Mouse (Mus musculus) liver (tissue): ENCODE measurements around the gene Kcnq1.

Experiments used
- DNase-seq: peaks from one replicate; pipeline ENCODE4 v3.0.0-alpha.2; 2020; ENCODE audit warnings: mixed read lengths

Gene Kcnq1

DNA sequence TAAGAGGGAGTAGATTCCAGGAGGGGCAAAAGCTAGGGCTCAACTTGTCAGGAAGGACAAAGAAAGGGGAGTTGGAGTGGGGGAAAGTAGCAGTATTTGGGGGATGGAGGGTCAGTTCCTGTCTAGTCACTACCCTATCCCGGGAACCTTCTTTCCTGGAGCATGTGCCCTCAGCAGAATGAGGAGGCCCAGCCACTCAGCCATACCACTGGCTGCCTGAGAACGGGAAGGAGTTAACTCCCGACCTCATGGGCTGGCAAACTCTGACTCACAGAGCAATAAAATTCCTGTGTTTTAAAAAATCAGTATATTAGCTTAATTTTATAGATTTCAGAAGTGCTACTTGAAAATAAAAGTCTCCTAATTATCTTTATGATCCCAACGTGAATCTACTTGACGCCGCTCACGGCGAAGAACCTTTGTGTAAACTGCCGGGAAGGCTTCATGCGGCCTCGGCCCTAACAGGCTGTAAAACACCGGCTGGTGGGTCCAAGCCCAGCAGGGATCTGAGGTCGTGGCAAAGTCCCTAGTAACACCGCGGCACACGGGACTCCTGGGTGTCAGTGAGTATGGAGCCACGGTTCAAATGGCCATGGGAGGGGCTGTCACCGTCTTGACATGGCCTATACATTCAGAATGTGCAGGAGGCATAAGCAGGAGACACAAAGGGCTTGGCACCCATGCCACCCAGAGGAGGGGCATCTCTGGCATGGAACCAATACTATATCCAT, 222.2 kb downstream of the Kcnq1 start:
- DNase-seq = no peak

DNA sequence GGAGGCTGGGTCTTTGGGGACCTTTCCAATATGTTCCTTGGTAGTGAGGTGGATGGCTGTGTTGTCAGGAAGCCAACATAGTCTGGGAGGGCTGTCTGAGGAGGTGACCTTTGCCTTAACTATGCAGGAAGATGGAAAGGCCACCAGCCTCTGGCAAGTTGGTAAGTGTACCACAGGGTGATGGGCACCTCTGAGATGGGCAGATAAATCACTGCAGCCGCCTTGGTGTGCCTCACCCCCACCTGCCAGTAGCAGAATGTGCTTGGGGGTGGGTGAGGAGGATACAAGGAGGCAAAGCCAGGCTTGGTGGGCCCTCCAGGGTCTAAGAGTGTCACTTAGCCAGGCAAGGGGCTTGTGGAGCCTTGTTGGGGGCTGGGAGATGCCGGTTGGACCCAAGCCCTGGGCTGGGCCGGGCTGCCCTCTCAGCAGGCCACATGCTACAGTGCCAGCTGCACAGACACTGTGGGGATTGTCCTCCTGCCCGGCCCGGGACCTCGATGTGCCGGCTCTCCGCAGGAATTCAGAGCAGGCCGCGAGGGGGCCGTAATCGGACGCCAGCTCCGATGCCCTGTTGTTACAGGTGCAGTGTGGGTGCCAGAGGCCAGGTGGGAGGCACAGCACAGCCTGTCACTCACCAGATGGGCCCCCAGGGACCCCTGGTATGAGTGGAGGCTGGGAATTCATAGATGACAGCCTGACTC, 223.1 kb downstream of the Kcnq1 start:
- DNase-seq = no peak

DNA sequence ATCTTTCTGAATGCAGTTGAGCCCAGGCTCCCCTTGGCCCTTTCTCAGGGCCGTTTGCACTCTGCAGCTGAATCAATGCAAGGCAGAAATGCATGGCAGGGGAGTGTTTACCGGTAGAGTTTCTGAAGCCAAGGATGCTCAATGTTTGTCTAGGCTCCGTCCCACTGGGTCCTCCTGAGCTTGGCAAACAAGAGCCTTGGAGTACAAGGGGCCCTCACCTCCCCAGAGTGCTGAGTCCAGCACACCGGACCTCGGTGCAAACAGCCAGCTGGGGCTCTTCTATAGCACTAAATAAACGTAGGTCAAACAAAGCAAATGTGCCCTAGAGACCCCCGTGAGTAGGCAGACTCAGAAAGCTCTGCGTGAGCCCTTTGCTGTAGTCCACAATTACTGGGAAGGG, 226.9 kb downstream of the Kcnq1 start:
- no peak for DNase-seq

DNA sequence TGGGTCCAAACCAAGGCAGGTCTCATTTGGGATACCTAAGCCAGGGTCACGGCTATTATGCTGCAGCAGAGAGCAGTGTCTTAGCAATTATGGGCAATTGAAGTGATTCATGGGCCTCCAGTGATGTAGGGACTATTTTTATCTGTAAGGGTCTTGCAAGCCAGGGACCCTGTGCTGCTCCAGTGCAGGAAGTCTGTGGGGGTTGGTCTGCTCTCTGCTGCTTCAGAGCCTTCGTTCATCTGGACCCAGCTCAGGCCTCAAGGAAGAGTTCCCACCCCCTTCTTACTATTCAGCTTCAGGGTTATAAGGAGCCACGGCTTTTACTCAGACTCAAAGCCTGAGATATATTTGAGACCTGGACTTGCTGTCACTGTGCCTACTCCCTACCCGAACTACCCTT, 227.4 kb downstream of the Kcnq1 start:
- DNase-seq = no peak

DNA sequence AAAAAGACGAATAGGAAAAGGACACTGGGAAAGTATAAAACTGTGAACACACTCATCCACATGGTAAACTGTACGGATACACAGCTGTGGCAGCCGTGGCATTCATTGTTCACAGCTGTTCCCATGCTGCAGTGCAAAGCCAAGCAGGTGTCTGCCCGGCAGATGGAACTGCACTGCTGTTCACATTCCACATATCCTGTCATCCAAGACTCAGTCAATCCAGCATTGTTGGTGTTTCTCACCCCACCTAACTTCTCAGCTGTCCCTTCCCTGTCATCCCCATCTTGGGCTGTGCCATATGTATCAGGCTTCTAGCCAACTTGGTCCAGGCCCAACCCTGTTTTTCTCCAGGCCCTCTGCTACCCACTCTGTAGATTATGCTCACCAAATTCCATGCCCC, 232.5 kb downstream of the Kcnq1 start:
- no peak for DNase-seq

DNA sequence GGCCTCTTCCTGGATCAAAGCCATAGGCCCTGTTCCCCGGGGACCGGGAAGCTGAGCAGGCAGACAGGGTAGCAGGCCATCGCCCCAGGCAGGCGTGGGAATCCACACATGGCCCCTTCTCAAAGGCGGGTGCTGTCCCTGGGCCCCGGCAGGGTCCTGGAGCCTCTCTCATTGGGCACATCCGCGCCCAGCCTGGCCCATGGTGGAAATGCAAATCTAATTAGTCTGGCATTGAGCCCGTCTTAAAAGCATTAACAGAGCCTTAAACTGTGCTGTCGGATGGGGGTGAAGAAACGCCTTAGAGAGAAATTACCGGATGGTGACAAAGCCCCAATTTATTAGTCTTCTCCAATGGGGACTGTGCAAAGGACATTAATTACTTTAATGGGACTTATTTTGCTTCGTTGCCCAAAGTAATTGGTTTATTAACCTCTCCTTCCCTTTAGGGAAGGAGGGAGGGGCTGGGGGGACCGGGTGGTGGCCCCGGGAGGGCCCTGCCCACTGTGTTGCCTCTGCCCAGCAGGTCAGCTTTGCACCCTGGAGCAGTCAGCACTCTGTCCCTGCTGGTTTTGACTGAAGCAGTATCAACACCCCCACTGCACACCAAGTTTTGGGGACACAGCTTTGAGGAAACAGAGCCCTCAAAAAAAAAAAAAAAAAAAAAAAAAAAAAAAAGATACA, 234.6 kb downstream of the Kcnq1 start:
- no peak for DNase-seq

DNA sequence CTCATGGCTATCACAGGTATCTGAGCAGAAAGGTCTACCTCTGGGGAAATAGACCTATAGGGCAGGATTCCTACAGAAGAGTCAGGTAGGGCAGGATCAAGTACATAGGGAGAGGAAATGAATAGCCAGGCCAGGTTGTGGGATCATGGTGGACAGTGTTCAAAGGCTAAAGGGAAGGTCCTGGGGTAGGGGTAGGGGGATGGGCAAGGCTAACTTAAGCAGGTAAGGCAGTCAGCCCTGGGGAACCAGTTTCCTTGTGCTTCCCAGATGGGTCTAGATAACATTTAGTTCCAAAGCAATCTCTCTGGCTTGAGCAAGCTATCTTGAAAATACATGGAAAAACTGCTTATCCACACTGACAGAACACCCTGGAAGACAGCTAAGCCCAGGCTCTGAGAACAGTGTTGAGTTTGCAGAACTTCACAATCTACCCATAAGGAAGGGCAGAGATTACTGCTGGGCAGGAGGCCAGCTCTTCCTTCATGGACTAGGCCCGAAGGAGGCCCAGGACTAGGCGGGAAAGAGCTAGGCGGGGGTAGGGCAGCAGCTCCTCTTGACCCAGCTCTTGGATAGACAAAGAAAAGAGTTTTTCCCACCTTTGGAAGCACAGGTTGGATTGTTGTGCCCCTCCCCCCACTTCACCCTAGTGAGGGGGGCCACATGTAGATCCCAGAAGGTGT, 235.3 kb downstream of the Kcnq1 start:
- peak; percentile 20 for DNase-seq

DNA sequence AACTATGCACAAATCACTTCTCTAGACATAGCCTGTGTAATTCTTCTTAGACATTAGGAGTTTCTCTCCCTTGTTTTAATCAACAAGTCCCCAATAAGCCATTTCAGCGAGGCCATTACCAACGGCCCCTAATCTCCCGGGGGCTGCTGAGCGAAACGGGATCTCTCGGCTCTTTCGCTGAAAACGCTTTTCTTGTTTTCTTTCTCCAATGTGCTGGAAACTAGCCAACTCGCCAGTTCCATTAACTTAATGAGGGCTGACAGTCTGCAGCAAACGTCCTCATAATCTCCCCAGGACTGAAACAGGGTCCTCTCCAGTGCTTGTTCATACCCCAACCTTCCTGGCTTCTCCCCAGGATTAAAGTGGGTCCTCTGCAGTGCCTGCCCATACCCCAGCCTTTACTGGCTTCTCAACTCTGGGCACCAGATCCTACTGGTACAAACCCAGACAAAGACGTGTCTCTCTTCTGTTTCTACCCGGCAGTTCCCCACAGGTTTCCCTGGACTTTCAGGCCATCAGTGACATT, 237.7 kb downstream of the Kcnq1 start:
- DNase-seq = no peak

DNA sequence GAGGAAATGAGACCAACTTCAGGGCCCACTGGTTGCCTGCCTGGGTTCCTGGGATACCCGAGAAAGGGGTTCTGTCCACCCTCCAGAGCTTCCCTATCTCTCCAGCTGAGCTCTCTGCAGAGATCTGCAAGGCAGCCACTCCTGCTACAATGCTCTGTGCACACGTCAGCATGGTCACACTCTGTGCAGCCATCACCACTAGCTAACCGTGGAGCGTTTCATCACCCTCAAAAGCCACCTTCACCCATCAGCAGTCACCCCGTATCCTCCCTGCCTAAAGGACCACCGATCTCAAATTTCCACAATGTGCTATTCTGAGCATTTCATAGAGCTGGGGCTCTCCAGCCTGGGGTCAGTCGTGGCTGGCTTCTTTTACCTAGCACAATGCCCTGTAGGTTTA, 243.1 kb downstream of the Kcnq1 start:
- no peak for DNase-seq

DNA sequence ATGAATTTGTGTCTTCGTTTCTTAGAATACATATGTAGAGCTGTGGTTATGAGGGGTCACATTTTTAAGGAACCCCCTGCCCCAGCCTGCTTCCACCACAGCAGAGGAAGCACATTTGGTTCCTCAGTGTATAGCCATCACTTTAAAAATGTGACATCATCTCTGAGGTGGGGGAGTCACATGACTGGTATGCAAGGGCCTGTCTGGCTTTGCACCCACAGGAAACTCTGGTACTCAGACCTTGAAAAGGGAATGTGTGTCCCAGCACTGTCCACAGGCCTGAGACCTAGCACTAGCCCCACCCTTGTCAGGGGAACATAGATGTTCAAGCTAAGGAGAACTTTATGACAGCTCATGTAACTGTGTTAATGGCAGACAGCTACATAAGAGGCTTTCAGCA, 243.7 kb downstream of the Kcnq1 start:
- no peak for DNase-seq

DNA sequence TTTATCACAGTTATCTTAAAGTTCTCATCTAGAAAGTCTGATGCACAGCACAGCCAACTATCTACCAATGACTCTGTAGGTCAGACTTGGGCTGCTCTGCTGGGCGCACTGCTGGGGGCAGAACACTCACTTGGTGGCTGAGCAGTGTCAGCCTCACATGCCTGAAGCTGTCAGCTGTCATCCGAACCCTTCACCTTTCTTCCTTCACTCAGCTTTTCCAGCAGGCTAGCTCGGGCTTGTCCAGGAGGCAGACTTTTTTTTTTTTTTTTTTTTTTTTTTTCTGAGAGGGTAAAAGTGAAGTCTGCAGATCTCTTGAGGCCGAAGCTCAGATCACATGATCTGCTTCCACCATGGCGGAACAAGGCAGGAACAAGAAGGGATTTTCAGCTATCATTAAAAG, 249.7 kb downstream of the Kcnq1 start:
- no peak for DNase-seq

DNA sequence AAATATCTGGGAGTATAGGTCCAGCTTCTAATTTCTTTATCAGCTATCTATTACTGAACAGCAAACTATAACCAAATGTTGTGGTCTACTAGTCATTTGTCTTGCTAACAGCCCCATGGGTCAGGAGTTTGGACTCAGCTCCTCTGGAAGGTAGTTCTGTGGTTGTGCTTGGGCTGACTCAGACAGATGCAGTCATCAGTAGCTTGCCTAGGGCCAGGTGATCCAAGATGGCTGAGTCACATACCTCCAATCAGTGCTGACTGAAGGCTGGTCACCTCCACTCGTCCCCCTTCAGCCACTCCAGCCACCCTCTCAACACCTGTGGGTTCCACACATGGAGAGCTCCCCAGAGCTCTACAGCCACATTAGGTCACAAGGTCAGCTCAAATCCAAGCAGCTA, 250.9 kb downstream of the Kcnq1 start:
- DNase-seq = no peak

DNA sequence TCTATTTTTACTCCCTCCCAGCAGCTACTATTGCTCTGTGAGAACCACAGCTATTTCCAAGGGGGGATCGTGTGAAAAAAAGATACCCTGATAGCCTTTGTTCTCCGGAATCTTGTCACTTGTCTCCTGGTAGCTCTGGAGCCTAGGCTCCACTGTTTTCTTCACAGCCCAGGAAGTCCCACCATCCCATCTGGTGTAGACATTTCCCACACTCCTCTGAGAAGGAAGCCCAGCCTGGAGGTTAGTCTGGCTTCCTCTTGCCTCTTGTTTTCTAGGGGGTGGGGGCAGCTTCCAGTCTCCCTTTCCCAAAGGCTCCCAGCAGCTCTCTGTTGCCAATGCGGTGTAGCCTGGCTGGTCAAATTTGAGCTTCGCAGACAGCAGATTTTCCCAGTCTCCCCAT, 251.7 kb downstream of the Kcnq1 start:
- no peak for DNase-seq

DNA sequence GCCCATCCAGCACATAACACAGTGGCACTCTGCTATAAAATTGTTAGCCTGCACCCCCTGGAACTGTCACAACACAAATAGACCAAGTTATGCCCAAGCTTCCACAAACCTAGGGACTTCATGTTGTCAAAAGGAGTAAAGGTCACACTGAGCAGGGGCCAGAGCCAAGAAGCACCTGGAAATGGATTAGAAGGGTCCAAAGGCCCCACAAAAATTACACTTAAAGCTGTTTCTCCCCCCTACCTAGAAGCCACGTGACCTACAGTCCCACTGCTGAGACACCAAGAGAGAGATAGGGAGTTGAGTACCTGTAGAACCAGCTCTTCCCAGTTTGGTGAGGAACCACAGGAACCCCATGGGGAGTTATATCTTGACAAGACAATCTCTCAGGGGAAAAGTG, 253.6 kb downstream of the Kcnq1 start:
- DNase-seq = no peak

DNA sequence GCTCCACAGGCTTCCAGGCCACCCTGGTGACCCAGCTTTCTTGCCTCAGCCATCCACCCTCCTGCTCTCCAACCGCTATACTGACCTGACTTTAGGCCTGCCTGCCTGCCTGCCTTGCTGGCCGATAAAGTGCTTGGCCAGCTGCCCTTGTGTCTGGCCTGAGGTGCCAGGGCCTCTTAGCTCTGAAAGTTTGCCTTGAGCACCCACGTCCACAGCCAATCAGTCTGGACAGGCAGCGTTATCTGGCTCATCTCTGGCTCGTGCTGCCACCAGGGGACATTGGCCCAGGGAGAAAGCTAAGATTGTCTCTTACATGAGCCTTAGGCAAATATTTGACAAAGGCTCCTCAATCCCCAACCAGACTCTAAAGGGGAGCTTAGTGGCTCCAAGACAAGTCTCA, 254.6 kb downstream of the Kcnq1 start:
- no peak for DNase-seq

DNA sequence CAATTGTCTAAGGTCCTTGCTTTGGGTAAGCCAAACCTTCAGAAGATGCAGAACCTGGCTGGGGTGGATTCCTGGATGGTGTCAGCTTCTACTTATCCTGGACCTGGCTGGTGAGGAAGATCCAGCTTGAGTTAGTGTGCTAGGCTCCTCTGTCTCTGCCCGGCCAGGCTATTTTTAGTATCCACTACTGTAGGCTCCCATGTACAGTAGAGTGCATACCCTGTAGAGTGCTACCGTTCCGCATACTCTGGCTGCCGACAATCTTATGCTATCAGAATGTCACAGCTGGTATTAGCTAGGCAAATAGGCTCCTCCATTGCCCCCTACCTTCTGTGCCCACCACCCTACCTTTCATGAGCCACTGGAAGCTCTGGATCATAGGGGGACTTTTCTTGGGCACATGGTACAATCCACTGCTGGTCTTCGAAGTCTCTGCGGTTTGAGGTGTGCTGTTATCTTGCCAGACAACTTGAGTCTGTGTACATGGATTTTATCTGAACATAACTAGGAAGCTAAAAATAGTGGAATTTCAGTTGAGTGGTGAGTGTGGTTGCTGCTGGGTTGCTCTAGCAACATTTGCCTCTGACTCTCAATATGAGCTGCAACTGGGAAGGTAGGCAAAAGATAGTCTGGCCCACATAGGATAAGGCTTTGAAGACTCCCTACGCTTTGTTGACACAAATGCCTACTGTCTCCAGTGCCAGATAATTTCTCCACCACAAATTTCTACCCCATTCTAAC, 258.1 kb downstream of the Kcnq1 start:
- DNase-seq = no peak

DNA sequence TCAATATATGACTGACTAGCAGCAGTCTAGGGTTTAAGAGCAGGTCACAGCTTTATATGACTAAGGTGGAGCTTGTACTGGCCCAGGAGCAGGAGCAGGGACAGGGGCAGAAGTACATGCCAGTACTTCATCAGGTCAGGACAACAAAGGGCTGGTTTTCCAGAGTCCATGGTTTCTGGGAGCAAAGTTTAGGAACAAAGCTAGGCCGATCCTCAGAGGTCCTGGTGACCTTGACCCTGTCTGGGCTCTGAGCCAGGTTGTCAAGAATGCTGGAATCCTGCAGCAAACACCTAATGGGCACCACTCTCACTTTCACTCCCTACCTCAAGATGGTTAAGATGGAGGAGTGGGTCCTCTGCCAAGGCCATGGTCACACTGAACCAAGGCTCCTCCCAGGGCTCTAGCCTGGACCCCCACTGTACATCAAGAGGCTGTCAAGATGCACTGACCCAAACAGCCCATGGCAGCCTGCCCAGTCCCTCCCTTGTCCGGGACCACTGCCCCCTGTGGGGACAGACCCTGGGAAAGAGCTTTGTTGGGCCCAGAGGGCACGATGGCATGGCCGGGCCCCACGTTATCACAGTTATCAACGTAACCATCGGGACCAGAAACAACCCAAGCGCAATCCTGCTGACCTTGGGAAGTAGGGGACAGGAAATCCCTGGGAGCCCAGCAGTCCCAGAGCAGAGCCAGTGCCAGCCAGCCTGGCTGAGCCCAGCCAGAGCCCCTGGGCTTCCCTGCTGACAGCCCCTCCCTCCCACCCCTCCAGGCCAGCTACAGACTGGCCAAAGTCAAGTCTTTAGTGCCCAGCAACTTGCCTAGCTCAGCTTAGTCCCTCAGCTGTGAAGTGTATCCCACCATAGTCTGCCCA, 259.0 kb downstream of the Kcnq1 start:
- DNase-seq = peak; percentile 37

DNA sequence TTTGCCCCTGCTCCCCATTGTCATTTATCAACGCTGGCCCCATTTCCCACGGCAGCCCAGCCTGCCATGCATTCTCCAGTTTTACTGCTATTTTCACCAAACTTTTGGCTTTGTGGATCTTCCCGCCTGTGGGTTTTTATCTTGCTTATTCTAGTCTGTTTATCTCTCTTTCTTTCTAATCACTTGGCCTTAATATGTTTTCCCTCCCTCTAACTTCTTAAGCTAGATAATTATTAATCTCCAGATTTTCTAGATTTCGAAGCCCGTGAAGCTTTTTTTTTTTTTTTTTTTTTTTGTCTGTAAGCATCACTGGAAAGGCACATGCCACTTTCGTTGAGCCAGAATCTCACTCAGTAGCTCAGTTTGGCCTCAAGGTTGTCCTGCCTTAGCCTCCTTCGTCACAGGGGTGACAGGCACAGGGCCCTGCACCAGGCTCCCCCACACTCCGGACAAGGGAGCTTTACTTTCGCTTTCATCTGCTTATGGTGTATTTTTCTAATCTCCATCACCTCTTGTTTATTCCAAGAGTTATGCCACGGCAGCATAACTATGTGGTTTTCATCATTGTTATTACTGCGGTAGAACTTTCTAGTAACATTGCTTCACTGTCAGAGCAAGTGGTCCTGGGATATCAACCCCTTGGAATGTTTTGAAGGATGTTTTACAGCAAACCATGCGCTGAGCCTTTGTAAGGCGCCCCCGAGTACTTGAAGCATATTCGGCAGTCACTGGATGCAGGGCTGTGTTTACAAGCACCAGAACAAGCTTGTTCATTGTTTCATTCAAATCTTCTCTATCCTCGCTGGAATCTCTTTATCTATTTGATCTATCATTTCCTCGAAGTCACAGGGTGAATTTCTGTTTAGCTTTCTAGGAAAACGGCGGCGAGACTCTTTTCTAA, 261.5 kb downstream of the Kcnq1 start:
- DNase-seq = no peak

DNA sequence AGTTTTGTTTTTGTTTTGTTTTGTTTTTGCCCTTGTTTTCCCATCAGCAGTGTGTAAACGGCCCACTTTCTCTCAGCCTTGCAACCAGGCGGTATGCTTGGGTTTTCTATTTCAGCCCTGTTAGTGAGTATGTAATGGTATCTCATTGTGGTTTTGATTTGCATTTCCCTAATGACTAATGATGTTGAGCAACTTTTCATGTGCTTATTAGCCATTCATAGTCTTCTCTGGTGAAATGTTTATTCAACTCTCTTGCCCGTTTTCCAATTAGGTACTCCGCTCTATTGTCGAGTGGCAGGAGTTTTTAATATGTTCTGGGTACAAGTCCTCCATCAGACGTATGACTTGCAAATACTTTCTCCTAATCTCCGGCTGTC, 262.1 kb downstream of the Kcnq1 start:
- no peak for DNase-seq

DNA sequence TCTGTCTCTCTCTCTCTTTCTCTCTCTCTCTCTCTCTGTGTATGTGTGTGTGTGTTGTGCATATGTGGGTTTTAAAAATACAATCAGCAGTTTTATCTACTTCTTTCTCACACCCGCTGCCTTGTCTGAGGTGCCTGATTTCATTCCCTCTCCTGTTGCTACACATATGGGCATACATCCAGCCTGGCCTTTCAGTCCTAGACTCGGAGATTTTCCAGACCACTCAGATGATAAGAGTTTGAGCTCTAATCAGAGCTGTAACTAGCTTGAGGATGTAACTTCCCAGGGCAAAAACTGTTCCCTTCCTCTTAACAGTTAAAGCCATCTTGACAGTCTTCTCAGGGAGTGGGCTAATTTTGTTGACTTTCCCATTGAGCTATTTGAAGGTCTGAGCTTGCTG, 265.2 kb downstream of the Kcnq1 start:
- DNase-seq = no peak

DNA sequence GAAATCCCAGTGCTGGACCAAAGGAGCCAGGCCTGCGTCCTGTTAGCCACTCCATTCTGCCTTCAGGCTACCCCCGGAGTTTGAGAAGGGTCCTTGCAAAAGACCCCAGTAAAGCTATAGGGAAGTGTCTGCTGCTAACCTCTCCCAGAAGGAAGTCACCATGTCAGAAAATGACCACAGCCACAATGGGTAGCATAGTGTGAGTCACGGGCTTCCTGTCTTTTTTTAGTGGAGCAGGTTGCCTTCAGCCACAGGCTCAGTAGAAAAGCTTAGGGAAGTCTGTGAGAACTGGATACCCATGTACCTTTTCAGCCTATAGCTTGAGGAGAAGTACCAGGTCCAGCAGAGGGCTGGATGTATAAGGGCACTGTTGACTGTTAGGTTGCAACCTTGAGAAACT, 267.1 kb downstream of the Kcnq1 start:
- DNase-seq = no peak
